Mouse (Mus musculus) layer of hippocampus, postnatal 14 days (tissue): ENCODE measurements at regions not wholly inside any gene's neighbourhood (a gene's known extent, or its start where the extent isn't known, plus 50 kb on each side); places are given as distances from the start of the nearest gene placed in this dataset.

Experiments
- DNase-seq, 2 experiments: peaks; one replicate each; pipeline ENCODE4 v3.0.0; 2021 to 2022; ENCODE audit warnings: low spot score in 2 of 2, mixed read lengths in 1 of 2

DNA sequence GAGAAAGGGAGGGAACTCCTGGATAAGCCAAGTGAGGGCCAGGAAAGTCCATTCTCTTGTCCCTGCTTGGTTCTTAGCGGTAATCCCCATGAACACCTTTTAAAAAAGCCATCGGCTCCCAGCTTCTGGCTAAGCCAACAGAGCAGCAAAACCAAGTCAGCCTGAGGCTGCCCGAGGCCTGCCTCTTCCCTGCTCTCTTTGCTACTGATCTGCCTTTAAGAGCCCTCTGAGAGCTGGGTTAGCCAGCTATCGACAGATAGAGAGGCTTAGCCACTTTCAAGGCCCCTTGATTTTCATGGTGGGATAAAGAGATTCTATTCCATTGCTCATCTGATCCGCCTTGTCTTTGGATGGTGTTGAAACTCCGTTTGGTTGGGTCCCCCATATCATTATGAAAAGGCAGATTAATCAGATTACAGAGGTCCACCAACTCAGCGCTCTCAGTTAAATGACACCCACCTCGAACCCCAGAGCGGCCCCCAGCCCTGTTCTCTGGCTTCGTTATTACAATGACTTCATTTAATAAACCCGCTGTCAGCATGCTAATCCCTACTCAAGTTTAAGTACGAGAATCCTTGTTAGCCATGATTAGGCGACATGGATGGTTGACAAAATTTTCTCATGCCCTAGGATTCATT, 66.1 kb downstream of the Slc4a3 start:
- no peak for DNase-seq

DNA sequence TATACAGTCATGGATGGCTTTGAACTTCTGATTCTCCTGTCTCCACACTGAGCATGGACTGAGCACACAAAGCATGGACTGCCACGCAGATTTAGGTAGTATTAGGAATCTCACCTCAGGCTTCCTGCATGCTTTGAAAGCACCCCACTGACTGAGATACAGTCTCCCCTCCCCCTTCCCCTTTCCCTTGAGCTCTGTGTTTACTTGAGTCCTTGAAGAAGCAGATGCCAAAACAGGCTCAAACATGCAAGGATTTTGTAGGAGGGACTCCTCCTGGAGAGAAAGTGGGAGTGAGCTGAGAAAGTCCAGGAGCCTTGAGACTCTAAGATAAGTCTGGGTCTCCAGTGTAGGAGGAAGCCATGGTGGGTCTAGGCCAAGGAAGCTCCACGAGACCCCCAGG, 67.1 kb downstream of the Slc4a3 start:
- DNase-seq = no peak

DNA sequence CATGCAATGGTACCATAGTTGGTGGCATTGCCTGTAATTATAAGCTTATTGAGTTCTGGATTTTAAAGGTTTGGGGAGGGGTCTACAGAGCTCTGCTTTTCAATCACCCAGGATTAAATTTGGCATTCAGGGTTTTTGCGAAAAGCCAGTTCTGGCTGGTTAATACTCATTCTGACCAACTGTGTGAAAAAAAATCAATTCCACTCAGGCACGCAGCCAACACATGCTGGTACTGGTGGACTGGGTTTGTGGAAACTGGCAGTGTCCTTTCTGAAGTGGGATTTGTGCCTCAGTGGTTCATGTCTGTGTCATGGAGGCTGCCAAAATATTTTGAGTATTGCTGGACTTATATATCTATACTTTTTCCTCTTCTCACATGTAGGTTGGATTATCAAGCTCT, 70.9 kb downstream of the Slc4a3 start:
- DNase-seq = peak in 1 of 2 experiments; percentile 60

DNA sequence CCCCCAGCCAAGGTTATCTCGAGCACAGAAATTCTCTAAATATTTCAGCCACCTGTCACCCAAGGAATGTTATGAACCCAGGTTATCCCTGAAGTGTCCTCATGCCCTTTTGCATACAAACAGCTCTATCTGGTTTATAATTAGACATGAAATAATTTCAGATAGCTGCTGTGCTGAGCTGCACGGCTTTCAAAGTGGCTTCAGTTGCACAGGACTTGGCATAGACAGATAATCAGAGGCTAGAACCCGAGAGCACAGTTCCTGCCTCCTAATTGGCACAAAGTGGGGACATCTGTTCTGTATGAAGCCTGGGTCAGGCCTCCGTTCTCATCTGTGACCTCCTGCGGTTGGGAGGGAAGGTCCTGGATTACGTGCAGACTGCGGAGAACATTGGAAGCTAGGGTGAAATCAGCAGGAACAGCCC, 72.3 kb downstream of the Slc4a3 start:
- DNase-seq = no peak

DNA sequence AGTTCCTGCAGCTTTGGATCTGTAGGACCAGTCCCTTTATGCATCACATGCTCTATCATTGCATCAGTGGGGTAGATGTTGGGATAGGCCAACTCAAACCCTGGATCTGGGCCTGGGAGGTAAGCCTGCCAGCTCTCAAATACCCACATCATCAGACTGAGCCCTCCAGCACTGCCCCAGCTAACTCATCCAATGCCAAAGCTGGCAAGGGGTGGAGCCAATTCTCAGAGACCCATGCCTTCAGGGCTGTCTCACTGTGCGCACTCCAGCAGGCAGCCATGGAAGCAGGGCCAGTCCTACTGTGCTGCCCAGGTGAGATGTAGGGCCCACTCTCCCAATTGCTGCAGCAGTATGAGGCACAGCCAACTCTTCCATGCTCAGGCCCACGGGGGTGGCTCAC, 84.2 kb downstream of the Slc4a3 start:
- no peak for DNase-seq

DNA sequence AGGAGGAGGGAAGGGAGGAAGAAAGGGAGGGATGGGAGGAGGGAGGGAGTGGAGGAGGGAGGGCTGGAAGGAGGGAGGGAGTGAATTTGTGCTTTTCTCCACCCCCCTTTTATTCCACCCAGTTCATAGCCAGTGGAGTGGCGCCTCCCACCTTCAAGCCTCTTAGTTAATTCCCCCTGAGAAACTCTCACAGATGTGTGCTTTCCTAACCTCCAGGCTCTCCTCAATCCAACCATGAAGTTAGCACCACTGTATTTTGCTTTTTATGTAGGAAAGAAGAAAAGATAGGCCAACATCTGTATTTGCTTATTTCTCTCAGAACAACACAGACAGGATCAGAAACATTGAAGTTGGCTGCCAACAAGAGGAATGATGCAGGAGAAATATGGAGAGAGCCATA, 85.7 kb downstream of the Slc4a3 start:
- DNase-seq = no peak

DNA sequence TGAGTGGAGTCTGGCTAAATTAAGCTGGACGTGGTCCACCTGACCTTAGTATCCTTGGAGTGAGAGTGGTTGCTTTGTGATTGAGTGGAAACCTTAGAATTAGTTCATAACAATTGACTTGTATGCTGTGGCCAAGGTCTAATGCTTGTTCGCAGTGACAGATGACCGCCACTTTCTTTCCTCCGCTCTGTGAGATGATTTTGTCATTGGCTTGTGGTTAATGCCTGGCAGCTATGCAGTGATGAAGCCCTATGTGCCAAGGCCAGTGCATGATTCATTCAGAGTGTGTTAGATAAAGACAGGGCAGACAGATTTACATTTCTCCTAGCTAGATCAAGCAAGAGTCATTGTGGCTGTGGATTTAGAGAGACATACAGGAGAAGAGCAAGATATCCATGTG, 89.5 kb downstream of the Slc4a3 start:
- DNase-seq = no peak

DNA sequence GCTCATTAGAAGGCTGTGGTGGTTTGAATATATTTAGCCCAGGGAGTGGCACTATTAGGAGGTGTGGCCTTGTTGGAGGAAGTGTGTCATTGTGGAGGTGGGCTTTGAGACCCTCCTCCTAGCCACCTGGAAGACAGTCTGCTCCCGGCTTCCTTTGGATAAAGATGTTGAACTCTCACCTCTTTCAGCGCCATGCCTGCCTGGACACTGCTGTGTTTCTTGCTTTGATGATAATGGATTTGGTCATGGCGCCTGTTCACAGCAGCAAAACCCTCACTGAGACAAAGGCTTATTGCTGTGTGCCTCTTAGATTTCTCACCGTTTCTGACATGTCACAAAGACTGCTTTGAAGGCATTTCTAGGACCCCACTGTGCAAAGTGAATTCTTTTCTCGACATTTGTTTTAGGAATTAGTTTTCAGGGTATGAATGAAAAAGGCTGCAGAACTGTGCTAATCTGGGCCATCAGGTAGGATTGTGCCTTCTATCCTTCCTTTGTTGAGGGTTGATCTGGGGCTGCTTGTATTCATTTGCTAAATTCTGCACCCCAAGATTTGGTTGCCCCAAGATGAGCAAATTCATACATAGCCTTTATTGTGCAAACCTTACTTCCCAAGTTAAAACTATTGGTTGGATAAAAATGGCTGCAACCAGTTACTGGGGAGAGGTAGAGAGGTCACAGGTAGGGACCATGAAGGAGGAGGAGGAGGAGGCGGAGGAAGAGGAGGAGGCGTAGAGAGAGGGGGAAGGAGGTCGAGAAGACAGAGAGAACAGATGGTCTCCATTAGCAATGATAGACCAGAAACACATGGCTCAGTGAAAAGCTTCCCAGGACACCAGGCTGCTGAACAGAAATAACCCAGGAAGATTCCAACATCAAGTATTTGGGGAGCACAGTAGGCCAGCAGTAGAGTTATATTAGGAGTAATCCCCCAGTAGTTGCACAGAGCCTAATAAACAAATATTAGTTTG, 93.2 kb downstream of the Slc4a3 start:
- no peak for DNase-seq

DNA sequence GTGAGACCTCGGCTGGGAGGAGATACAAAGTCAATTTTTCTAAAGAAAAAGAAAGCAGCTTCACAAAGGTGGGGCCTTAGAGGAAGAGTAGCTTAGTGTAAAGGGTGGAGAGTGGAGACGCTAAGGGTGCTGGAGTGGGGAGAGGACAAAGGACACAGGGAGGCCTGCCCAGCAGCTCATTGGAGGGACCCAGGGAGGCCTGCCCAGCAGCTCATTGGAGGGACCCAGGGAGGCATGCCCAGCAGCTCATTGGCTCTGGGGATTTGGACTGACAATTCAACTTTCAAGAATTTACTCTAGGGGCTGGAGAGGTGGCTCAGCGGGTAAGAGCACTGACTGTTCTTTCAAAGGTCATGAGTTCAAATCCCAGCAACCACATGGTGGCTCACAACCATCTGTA, 96.4 kb downstream of the Slc4a3 start:
- no peak for DNase-seq

DNA sequence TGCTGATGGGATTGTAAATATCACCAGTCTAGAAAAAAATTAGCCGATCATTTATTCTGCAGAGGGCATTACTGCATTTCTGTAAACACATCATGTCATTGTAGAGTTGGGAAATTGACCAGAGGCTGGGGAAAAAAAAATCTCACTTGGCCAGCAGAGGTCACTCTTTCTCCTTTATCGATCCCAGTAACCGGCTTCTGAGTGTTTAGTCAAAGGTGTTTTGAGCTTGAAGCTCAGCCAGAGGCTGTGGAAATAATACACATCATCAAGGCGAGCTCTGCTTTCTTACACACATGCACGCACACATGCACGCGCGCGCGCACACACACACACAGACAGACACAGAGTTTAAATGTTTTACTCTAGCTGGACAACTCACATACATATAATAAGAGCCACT, 106.5 kb downstream of the Slc4a3 start:
- peak; percentile 73 to 85 for DNase-seq

DNA sequence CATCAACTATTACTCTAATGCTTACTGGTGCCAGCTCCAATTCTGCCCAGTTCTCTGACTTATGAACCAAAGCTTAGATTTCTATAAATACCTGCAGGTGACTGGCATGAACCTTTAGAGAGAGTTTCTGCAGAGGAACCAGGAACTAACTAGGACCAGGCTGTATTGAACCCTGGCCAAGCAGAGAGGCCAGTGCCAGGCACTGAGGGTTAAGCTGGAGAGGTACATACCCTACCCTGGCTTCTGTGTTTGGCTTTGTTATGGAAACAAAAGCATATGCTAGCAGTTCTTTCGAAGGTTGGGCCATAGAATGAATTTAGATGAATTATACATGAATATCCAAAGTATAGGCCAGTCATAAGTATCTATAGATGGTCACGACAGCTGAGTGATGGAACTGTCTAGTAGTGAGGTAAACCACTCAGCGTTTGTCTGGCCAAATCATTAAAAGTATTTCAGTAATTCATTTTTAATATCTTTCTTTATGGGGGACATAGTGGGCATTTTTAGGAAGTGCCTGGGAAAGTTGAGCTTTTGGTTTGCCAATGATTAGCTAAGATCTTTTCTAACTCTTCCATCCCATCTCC, 107.0 kb downstream of the Slc4a3 start:
- peak in 1 of 2 experiments; percentile 22 for DNase-seq

DNA sequence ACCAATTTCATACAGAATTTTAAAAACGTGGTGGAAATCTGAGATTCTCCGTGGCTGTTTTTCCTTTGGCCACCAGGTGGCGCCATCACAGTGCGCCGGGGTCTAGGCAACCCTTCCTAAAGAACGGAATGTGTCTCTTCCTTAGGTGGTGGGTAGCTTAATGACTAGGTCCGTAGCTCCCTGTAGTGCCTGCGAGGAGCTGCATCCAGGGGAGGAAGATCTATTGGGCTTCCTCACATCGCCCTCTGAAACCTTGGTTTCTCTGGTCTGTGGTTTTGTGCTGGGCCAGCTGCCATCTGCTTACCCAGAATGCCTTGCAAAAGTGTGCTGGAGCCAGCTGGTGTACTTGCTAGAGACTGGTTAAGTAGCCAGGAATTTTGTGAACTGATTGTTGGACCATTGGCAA, 107.6 kb downstream of the Slc4a3 start:
- peak; percentile 88 to 93 for DNase-seq

DNA sequence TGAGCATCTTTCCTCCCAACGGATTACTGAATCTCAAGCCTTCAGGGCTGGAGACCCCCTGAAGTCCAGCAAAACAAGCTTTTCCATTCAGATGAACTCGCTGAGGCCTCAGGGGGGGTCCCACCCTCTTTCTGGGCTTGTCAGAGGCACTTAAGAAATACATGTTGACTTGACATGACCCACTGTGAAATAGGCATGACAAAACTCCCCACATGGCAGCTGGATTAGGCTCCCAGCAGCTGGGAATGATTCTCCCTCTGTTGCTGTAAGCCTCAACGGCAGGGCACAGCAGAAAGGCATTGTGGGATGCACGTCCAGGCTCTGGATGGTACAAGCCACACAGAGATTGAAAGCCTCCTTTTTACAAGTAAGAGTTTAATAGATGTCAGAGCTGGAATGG, 110.5 kb downstream of the Slc4a3 start:
- DNase-seq = no peak

DNA sequence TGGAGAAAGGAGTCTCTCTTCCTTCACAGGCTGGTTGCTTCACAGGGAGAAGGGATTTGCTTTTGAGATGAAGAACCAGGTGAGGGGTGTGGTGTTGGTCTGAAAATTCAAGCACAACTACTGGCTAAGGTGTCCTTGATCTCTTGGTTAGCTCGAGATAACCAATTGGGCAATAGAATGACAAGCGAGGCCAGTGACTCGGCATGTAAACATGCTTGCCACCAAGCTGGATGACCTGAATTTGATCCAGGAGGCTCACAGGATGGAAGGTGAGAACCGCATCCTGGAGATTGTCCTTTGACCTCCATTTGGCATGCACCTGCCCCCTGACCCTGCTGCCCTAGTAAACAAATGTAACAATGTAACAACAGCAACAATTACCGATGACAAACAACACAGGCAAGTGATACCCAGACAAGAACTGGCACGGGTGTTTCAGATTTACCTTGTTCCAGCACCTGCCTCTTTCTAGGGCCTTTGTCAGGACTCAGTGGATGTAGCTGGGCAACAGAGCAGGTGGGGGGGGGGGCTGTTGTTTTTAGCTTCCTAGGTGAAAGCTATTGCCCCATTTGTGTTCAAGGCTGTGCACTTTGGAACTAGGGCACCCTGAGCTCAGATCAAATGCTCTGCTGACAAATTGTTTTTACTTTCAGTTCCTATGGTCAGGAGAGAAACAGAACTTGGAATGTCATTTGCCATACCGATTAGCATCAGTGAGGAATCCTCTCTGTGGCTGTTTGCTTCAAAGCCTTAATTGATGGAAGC, 114.5 kb downstream of the Slc4a3 start:
- no peak for DNase-seq

DNA sequence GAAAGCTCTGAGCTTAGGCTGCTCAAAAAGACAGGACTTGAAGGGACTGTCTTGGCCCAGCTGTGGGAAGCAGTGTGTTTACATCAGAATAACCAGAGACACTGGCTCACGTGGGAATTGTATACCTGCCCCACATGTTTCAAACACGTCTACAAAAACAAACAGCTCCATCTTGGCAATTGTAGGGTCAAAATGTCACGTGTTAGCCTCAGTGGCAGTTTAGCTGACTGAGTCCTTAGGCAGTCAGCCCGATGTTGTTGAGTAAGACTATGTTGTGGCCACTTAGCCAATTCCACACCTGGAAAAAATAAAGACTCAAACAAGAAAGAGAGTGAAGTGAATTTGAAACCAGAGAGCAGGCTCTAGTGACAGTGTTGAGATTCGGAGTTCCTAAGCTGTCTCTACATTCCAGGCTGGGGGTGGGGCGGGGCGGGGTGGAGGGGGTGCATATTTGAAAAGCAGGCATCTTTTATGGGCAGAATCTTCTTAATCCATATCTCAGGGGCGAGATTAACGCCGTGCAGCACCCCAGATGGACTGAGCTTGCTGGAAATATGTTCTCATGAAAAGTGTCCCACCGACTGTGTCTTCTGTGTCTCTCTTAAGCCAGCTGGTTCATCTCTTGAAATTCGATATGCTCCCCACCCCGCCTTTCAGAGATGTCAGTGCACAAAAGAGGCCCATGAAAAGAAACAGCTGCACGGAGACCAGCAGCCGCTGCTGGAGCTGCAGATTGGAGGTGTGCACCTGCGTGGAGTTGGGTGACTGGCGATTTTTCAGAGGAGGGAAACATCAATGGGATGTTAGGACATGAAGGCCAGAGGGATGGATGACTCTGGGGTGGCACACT, 116.3 kb downstream of the Slc4a3 start:
- DNase-seq = no peak

DNA sequence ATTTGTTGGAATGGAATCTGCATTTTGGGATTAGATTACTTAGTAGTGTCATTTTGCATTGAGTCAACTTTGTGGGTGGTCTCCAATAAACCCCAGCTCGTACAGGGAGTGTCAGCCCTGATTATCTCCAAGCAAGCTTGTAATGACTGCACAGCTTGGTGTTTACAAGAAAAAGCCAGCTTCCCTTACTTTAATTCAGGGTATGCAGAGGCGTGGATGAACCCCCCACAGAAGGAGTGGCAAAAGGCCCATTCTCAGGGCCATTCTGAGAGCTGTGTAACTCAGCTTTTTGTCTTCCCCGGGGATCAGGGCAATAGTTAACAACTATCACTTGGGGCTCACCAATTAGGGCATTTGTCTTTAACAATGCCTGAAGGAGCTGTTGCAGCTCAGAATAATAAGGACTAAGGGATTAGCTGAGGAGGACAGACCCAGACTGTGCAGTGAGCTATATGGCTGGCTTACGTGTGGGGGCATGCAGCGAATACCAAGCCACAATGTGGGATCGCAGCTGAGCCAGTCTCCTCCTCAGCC, 121.7 kb downstream of the Slc4a3 start:
- no peak for DNase-seq

DNA sequence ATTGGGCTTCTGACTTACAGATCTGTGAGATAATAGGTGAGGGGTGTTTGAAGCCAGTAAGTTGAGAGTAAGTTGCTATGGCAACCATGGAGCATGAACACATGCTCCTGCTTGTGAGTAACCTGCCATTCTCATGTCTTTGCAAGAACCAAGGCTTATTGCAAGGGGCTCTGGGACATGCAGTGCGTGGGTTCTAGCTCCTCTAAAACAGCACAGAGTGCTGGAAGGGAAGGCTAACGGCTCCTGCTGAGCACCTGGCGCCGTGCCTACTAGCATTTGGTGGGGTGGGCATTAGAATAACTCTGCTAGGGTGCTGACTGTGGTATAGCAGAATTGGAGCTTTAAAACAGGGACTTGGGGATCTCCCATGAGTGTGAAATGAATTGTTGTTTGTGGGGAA, 130.2 kb downstream of the Slc4a3 start:
- DNase-seq = peak in 1 of 2 experiments; percentile 42

DNA sequence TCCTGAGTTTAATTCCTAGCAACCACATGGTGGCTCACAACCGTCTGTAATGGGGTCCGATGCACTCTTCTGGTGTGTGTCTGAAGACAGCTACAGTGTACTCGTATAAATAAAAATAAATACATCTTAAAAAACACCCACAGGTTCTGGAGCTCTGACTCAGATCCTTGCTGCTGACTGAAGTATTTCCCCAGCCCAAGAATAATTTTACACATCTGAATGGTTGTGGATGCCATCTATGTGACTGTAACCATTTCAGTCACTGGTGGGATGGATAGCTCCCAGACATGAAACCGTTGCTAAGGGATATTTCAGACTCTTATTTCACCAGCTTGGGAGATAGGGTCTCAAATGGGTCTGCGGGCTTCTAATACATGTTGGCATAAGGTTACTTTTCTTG, 131.6 kb downstream of the Slc4a3 start:
- no peak for DNase-seq

DNA sequence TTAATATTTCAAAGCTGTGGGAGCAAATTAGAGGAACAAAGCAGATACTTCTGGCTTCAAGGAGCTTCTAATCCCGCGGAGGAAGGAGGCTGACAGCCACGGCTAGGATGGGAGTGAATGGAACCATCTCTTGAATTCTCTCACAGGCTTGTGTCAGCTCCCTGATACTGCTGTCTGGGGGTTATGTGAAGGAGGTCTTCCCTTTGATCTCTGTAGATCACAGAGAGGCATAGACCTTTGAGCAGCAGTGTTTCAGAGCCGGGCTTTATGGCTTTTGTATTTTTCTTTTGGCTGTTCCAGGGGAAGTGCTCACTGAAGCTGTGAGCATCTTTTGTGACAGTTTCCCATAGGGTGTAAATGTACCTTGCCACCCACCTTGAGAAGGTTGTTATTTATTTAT, 132.2 kb downstream of the Slc4a3 start:
- DNase-seq = no peak

DNA sequence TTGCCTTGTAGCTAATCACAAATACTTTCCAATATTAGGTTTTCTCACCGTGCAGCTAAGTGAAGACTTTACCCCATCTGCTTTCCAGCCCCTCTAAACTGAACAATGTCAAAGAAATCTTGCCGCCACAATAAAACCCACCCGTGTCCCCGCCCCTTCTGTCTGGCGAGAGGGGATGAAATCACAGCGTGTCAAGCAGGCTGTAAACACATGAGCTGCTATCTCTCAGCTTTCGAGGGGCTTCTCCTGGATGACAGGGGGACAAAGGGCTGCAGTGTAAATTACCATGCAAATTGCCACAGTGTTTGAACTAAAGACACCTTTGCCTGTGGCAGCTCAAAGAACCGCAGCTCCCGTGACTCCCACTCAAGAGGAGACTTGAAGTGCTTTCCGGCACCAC, 134.3 kb downstream of the Slc4a3 start:
- no peak for DNase-seq
